Mouse (Mus musculus): ENCODE measurements around the gene Sox3.
A peak's percentile ranks its signal among the peaks of the same experiment; 100 is the strongest.

Gene Sox3

DNA sequence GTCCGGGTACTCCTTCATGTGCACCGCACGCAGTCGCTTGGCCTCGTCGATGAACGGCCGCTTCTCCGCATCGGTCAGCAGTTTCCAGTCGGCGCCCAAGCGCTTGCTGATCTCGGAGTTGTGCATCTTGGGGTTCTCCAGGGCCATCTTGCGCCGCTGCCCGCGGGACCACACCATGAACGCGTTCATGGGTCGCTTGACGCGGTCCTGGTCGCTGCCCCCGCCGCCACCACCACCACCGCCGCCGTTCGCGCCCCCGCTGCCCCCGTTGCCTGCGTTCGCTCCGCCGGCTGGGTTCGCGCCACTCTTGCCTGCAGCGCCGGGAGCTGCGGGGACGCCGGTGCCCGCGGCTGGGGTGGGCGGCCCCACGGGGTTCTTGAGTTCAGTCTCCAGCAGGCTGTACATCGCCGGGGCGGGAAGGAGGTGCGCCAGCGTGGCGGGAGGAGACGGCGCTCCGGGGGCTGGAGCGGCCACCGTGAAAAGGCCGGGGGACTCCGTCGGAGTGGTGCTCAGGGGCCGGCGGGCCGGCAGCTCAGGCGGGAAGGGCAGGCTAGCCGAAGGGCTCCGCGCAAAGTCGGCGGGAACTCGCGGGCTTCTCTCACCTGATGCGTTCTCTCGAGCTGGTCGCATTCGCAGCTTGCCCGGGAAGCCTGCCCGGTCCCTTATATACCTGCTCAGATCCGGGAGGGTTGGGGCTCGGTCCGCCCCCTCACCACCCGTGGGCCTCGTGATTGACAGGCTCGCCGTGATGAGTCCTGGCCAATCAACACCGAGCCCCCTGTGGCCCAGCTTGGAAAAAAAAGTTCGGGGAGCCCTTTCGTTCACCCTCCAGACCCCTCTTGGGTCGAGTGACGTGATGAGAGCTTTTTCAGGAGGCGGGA lies at the start of gene Sox3:
TSS of gene Sox3 (minus strand) at position 630 of the 881 bp plus-strand sequence.
- DNase-seq (ENCODE audit: low spot score), result no peak

DNA sequence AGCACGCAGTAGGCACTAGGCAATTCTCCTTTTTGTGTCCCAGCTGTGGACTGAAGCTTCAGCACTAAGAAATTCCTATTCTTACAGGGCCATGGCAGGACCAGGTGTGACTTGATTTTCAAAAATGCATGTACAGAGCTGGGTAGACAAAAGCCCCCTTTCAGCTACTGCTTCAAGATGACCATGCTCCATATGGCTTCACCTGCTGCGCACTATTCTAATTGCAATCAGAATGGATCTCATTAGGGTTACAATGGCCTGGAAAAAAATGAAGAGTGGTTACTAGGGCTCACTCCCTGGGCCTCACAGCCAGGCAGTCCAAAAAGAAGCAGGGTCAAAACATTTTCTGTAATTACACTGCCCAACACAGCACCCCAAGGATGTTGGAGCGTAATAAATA lies 47.0 kb upstream of the Sox3 start:
- no peak for DNase-seq (ENCODE audit: low spot score)

DNA sequence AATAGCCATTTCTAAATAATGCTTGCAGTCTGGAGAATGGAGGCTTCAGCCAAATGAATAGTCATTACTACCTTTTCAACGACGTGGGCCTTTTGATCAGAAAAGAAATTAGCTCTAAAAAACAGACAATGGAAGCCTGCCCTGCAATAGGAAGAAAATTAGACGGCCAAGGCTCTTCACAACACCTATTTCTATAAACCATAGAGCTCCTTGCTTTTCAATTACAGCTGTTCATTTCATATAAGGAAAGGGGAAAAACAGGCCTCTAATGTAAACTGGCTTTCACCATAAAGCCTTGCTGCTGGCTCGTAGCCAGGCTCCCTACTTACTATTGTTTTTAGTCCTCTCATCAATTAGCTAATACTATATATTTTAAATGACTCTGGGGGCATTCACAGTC lies 6.3 kb upstream of the Sox3 start:
- no peak for DNase-seq (ENCODE audit: low spot score)

- no peak for DNase-seq (ENCODE audit: low spot score)
Measured at GRCm38 (mm10) chrX:60898641-60899040, 5.4 kb upstream of the Sox3 start.

- DNase-seq (ENCODE audit: low spot score), result no peak
Measured at GRCm38 (mm10) chrX:60896296-60896695, 3.1 kb upstream of the Sox3 start.

- no peak for DNase-seq (ENCODE audit: low spot score)
Measured at GRCm38 (mm10) chrX:60895416-60895815, 2.2 kb upstream of the Sox3 start.

- no peak for DNase-seq (ENCODE audit: low spot score)
Measured at GRCm38 (mm10) chrX:60893720-60894543, 702 bp upstream of the Sox3 start.

DNA sequence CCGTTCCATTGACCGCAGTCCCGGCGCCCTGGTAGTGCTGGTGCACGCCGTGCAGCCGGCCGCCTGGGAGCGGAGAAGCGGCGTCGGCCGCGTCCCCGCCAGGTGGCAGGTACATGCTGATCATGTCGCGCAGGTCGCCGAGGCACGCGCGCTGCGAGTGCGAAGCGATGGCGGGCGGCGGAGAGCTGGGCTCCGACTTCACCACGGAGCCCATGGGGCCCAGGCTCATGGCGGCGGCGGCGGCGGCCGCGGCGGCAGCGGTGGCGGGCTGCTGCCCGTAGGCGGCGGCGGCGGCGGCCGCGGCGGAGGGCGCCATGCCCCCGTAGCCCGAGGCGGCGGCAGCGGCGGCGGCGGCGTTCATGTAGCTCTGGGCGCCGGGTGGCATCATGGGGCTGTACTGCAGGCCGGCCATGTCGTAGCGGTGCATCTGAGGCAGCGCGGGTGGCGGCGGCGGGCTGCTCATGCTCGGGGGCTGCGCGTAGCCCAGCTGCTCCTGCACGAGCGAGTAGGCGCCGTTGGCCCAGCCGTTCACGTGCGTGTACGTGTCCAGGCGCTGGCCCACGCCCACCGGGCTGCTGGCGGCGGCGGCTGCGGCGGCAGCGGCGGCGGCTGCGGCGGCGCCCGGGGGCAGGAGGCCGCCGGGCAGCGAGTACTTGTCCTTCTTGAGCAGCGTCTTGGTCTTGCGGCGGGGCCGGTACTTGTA lies 981 bp downstream of the Sox3 start:
- peak; percentile 3 for DNase-seq (ENCODE audit: low spot score)

DNA sequence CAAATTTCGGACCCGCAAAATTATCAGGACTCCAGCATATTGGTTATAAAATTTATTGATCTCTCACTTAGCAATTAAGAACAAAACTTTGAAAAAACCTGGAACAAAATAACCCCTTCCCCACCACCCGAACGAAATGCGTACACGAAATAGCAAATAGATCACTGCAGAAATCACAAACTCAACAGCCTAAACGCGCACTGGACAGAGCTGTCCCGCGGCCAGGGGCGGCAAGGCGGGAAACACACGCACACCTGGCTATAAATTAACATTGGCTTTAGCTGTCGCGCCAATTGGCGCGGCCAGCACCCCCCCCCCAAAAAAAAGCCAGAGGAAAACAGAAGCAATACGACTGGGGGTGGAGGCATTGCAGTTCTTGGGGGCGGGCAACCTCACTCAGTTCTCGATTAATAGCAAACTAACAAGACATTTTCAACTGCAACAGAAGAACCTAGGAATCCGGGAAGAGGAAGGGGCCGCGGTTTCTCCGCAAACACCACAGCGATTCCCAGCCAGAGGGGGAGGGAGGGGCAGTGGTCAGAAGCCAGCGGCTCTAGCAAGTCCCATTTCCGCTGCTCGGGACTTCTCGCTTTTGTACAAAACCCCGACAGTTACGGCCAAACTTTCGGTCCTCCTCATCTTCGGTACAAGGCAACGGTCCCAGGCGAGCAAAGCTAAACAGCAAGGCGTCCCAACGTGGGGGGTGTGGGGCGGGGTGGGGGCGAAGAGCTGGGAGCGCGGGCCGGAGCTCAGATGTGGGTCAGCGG lies 1.7 kb downstream of the Sox3 start:
- no peak for DNase-seq (ENCODE audit: low spot score)

DNA sequence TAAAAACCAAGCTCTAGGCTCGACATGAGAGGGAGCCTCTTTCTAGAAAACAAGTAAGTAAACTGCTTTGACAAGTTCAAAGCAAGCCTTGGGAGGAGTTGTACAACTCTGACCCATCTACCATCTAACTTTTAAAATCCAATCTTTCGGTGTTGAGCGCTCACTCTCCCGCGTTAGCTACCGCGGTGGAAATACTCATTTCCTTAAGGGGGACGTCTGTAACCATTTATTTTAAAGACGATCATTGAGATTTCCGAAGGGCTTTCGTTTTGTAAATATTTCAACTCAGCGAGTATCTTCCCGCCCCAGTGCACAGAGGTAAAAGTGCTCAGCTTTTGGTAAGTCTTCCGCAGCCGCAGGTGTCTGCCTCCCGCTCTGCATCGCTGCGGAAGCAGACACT lies 2.6 kb downstream of the Sox3 start:
- DNase-seq (ENCODE audit: low spot score), result no peak

DNA sequence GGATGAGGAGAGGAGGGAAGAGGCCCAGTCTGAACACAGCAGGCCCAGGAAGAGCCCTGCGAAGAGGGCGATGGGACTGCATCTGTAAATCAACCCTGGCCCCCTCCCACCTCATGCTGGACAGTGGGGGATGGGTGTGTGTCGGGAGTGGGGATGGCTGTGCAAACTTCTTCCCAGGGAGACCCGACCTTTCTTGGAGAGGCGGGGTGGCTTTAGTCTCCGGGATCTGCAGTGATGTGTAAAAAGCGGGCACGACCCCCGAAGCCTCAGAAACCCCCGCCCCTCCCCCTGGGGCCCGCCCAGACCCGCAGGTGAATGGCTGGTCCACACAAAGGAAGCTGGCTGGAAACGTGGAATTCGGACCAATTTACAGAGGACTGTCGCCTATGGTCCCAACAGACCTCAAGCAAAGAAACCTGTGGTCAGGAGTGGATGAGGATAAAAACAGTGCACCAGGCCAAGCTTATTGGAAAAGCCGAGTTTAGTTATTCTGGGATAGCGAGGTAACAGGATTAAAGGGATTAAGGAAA lies 3.2 kb downstream of the Sox3 start:
- no peak for DNase-seq (ENCODE audit: low spot score)

Data from urinary bladder, postnatal 25 days (tissue).